Mouse (Mus musculus): Measurements from ENCODE around the gene Ppp1r11.

- no peak for TF ChIP-seq POLR2A (IDR thresholded peaks at IDR 0.05; ENCODE audit: extremely low read depth, insufficient read depth, low read length)
- no peak for TF ChIP-seq CTCF (IDR thresholded peaks at IDR 0.05; ENCODE audit: extremely low read depth, insufficient read depth, low read length)
Measured at GRCm38 (mm10) chr17:36995448-36995847, 43.9 kb upstream of the Ppp1r11 start.

Measured in cortical plate, adult 2 months (tissue).